Mouse (Mus musculus): ENCODE measurements around the gene Tlx2.

- no peak for TF ChIP-seq POLR2A (IDR thresholded peaks at IDR 0.05; ENCODE audit: insufficient read length, low read depth)
- TF ChIP-seq USF1 (IDR thresholded peaks at IDR 0.05; ENCODE audit: low read depth), result no peak
- TF ChIP-seq POLR2AphosphoS2 (IDR thresholded peaks at IDR 0.05; ENCODE audit: insufficient read length, low read depth), result no peak
- TF ChIP-seq MYOD1 (IDR thresholded peaks at IDR 0.05; ENCODE audit: control insufficient read depth in 1 of 3, insufficient read length in 2 of 3, low read depth in 2 of 3), result no peak
- no peak for TF ChIP-seq MAX (IDR thresholded peaks at IDR 0.05; ENCODE audit: low read depth)
- TF ChIP-seq TCF3 (IDR thresholded peaks at IDR 0.05; ENCODE audit: insufficient read length, low read depth), result no peak
- no peak for TF ChIP-seq TCF12 (IDR thresholded peaks at IDR 0.05; ENCODE audit: insufficient read depth, poor library complexity, severe bottlenecking)
These were observed 1.9 kb downstream of the Tlx2 start for GRCm38 (mm10) chr6:83068221-83068620.
